Mouse (Mus musculus) right cerebral cortex, postnatal 25 days (tissue): ENCODE measurements around the gene Fbn1.

Source experiments
- DNase-seq: peaks from one replicate; pipeline ENCODE4 v3.0.0; 2022

Gene Fbn1

GRCm38 (mm10) chr2:125498216-125498615 lies 9.6 kb downstream of the Fbn1 start:
- DNase-seq = no peak

- no peak for DNase-seq
Observed at GRCm38 (mm10) chr2:125496696-125497095, 11.1 kb downstream of the Fbn1 start.

GRCm38 (mm10) chr2:125494831-125495812 lies 12.7 kb downstream of the Fbn1 start:
- DNase-seq = no peak

DNA sequence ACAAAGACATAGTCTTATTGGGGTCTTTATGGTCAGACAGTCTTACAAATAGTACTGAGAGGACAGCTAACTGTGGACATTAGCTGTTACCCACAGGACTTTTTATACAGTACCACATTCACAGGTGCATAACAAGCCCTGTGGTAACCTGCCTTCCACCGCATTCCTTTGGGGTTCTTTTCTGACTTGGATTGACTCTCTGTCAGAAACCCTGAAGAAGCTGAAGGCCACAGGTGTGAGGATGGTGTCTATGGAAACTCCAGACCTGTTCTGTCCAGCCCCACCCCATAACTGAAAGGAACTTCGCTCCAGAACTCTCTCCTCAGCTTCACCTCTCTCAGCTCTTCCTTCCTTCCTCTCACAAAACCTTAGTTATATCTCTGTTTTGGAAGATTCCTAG lies 13.5 kb downstream of the Fbn1 start:
- no peak for DNase-seq

GRCm38 (mm10) chr2:125492050-125492900 lies 15.5 kb downstream of the Fbn1 start:
- DNase-seq = no peak

DNA sequence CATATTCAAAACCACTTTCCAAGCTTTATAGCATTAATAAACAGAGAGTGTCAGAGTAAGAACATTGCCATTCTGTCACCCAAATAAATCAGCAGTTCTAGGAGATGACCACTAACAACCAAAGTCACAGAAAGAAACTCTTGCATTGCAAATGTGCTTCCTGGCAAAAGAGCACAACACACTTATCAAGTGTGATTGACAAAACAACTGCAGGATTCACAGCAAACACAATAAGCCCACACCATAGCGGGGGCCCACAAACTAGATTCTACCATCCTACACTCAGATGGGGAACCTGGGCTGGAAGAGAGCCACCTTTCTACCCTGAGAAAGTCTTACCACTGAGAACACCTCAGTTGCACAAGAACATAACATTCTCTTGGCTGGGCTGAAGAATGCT lies 17.8 kb downstream of the Fbn1 start:
- no peak for DNase-seq

DNA sequence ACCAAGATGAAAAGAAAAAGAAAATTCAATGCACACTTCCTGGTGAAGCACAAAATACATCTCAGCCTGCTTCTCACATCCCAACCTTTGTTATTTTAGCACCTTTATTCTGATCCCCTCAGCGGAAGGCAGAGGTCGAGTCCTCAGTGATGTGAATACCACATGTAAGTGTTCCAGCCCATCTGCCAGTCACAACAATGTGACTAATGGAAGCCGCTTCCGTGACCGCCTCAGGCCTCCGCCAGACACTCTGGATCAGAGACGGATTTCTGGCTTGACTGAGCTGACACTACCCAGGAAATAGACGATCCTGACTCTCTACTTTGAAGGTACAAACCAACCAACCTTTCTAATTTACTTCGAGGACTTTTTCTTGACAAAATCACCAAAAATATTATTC lies 22.9 kb downstream of the Fbn1 start:
- no peak for DNase-seq

GRCm38 (mm10) chr2:125484164-125484563 lies 23.6 kb downstream of the Fbn1 start:
- DNase-seq = no peak

DNA sequence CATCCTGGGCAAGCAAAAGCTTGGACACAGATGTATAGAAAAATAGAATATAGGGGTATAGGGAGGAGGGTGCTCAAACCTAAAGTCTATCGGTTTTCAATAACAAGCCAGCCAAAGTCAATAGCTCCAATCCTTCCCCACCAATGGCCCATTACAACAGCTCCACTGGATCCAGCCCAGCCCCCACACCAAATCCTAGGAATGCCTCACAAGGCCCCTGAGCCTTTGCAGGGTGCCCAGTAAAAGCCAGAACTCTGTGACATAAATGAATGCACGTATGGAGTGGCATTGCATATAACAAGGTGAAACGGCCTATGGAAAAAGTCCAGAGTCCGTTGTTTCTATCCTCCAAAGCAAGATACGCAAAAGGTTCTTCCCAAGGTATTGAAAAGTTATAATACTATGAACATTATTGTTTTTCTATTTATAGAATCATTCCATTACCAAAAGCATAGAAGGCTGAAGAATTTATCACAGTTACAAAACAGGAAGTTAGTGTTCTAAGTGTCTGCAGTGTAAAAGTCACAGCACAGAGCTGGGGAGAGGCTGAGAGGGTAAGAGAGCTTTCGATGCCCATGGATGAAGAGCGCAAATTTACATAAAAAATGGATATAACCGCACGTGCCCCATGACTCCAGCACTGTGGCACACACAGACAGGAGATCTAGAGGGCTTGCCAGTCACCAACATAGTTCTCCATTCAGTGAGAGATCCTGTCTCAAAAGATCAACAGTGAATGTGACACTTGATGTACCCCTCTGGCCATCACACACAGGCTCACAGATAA lies 26.1 kb downstream of the Fbn1 start:
- DNase-seq = no peak

- peak; percentile 76 for DNase-seq
Observed at GRCm38 (mm10) chr2:125481116-125481515, 26.7 kb downstream of the Fbn1 start.

DNA sequence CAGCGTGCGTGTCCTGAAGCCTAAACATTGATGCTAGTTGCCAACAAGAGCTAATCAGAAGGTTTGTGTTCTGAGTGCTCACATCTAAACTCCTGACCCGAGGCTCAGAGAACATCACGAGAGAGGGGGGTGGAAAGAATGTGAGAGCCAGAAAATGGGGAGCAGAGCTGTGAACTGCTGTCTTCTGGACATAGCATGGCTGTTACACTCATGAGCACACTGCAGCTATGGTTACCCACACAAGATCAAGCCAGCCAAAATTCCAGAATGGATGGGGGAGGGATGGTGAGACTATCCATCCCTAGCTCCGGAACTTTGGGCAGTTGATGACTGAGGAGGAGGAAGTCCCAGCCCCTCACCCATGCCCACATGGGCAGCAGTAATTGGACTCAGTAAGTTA lies 27.7 kb downstream of the Fbn1 start:
- no peak for DNase-seq

DNA sequence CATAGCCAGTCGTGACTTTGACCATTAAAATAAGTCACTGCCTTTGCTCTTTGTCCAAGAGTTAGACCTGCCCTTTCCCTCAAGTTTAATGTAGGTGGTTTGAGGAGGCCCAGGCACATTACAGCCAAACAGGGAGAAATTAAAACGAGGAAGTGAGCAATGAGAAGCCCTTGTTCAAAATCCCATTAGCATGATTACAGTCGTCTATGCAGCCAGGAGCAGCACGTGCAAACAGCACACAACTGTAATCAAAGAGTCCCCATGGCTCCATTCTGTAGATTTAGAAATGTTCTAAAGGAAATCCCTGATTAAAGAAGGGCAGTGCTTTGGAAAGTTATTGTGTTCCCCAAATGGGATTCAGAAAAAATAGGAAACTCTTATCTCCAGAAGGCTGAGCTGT lies 29.1 kb downstream of the Fbn1 start:
- DNase-seq = no peak

DNA sequence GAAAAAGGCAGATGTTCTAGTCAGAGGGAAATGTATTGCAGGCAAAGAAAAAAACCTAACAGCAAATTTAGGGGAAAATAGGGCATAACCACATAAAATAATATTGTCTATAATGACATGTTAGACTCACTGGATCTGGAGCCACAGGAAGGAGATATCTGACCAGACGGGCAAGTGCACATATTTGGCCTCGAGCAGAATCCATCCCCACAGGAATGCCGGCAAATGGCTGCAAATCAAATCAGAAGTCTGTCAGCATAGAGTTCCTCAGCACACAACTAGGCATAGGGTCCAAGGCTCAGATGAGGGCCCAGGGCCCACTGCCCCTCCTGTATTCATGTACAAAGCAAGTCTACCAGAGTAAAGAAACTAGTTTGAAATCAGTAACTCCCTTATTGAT lies 30.4 kb downstream of the Fbn1 start:
- DNase-seq = no peak

DNA sequence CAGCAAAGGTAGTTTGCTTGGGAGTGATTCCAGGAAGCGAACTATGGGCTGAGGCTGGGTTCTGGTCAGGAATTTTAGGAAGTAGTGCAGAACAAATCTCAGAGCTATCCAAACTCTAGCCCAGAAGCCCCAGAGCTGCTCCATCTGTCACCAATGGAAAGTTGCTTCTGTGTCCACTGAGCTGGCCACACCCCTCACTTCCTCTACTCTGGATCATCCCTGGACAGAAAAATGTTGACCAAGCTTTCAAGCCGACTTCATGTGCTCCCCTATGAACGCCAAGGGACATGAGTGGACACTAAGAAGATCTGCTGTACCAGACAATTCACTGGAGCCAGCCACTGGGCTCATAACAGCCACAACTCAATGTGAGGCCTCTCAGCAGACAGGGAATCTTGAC lies 31.6 kb downstream of the Fbn1 start:
- DNase-seq = no peak

DNA sequence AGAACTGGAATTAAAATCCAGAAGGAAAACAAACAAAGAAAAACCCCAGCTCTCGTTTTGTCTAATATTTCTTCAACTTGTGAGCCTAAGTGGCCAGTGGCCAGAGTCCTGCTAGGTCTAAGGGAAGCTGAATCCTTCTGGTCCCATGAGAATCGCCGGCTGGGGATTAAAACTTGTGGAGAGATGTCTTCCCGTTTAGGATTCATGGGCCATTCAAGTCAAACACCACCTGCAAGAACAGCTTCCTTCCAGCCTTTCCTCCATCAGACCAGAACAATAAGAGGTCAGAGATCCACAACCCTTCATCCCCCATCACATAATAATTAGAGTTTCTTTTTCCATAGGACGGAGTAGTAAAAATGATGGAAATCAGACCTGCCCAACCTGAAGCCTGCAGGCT lies 33.1 kb downstream of the Fbn1 start:
- DNase-seq = no peak

- DNase-seq = no peak
Observed at GRCm38 (mm10) chr2:125473228-125473627, 34.6 kb downstream of the Fbn1 start.

GRCm38 (mm10) chr2:125471721-125472120 lies 36.1 kb downstream of the Fbn1 start:
- no peak for DNase-seq

- peak; percentile 10 for DNase-seq
Observed at GRCm38 (mm10) chr2:125470553-125471295, 37.1 kb downstream of the Fbn1 start.

DNA sequence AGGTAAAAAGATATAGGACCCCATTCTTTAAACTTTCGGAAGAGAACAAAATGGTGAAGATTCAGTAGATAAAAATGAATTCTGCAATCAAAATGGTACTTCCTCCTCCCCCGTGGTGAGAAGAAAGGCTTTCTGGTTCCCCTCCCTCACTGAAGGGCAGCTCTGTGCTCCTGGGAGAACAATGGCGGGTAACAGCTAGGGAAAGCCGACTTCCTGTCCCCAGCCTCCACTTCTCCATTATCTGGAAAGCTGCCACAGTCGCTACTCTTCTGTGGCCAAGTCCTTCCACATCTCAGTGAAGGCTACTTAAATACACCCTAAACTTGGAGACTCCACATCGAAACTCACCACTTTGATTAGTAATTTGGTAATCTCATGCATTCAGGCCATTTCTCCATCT lies 43.8 kb downstream of the Fbn1 start:
- DNase-seq = no peak

DNA sequence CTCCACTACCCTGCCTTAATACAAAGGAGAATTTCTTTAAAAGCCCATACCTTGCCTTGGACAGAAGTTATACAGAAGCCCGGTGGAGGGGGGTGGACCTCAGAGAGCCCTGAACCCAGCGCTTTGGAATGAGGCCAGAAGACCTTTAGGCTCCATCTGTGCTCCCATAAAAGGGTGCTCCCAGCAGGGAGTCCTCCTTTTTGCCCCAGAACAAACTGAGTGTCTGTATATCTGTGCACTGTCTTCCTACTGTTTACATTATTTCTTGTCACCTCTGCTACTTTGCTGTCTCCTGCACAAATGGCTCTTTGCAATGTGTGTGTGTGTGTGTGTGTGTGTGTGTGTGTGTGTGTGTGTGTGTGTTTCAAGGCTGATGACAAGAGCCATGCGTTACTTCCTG lies 48.7 kb downstream of the Fbn1 start:
- no peak for DNase-seq

- DNase-seq = no peak
Observed at GRCm38 (mm10) chr2:125456059-125456789, 51.6 kb downstream of the Fbn1 start.

GRCm38 (mm10) chr2:125454781-125455180 lies 53.0 kb downstream of the Fbn1 start:
- no peak for DNase-seq
